Mouse (Mus musculus): ENCODE data around the gene Slc2a1.

DNA sequence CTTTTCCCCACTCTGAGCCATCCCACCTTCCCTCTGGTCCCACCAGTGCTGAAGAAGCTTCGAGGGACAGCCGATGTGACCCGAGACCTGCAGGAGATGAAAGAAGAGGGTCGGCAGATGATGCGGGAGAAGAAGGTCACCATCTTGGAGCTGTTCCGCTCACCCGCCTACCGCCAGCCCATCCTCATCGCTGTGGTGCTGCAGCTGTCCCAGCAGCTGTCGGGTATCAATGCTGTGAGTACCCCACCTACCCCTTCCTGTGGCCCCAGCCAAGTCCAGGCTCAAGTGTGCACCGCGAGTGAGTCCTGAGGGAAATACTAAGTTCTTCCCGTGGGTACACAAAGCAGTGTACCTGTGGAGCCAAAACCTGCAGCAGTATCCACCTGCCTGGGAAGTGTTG is 24.8 kb downstream of the Slc2a1 start:
- no peak for TF ChIP-seq CTCF (IDR thresholded peaks at IDR 0.05; ENCODE audit: extremely low read depth, insufficient read depth, insufficient read length, insufficient replicate concordance)
- TF ChIP-seq POLR2A (IDR thresholded peaks at IDR 0.05; ENCODE audit: low read depth, low read length) = no peak

Measured in spleen, adult 2 months (tissue).